Mouse (Mus musculus) lung, postnatal 14 days (tissue): ENCODE data around the gene Phf11c.
"Not testable (repeated sequence)": the region's sequence is repeated elsewhere in the genome, so short reads cannot be mapped to it uniquely, and the experiment has no call there.

Source experiments
- DNase-seq: peaks from one replicate; pipeline ENCODE4 v3.0.0; 2021

Phf11c gene

GRCm38 (mm10) chr14:59395281-59395680 lies at the start of gene Phf11c:
Gene Phf11c (minus strand): TSS chr14:59395381.
- no peak for DNase-seq

- DNase-seq = no peak
Measured at GRCm38 (mm10) chr14:59441472-59441805, 46.3 kb upstream of the Phf11c start.

- peak; percentile 94 for DNase-seq
Measured at GRCm38 (mm10) chr14:59440558-59441471, 45.6 kb upstream of the Phf11c start, which contains the start of the genes Setdb2 and Cab39l. Gene Setdb2 (minus strand): TSS chr14:59440884. Gene Cab39l (plus strand): TSS chr14:59440972.

- no peak for DNase-seq
Measured at GRCm38 (mm10) chr14:59440039-59440438, 44.9 kb upstream of the Phf11c start.

- no peak for DNase-seq
Measured at GRCm38 (mm10) chr14:59438505-59438904, 43.3 kb upstream of the Phf11c start.

GRCm38 (mm10) chr14:59437398-59437797 lies 42.2 kb upstream of the Phf11c start:
- DNase-seq = no peak

GRCm38 (mm10) chr14:59435206-59435605 lies 40.0 kb upstream of the Phf11c start:
- DNase-seq = no peak

- no peak for DNase-seq
Measured at GRCm38 (mm10) chr14:59433902-59434301, 38.7 kb upstream of the Phf11c start.

GRCm38 (mm10) chr14:59430556-59430955 lies 35.4 kb upstream of the Phf11c start:
- no peak for DNase-seq

- no peak for DNase-seq
Measured at GRCm38 (mm10) chr14:59422912-59423663, 27.9 kb upstream of the Phf11c start.

- no peak for DNase-seq
Measured at GRCm38 (mm10) chr14:59418171-59418570, 23.0 kb upstream of the Phf11c start.

- DNase-seq = not testable (repeated sequence)
Measured at GRCm38 (mm10) chr14:59414979-59415378, 19.8 kb upstream of the Phf11c start.

GRCm38 (mm10) chr14:59396999-59397398 lies 1.8 kb upstream of the Phf11c start:
- DNase-seq = no peak

GRCm38 (mm10) chr14:59390181-59390580 lies 5.0 kb downstream of the Phf11c start:
- peak; percentile 21 for DNase-seq

GRCm38 (mm10) chr14:59389532-59389931 lies 5.6 kb downstream of the Phf11c start:
- DNase-seq = no peak

GRCm38 (mm10) chr14:59370348-59371068 lies 24.7 kb downstream of the Phf11c start:
- DNase-seq = no peak

- DNase-seq = peak; percentile 2
Measured at GRCm38 (mm10) chr14:59366386-59367105, 28.6 kb downstream of the Phf11c start.

GRCm38 (mm10) chr14:59365244-59365644 lies 29.9 kb downstream of the Phf11c start, which contains the start of gene Phf11d:
Gene Phf11d (minus strand): TSS chr14:59365470.
- DNase-seq = peak; percentile 46

GRCm38 (mm10) chr14:59341189-59341588 lies 54.0 kb downstream of the Phf11c start, which contains the start of gene Phf11b:
Gene Phf11b (minus strand): TSS chr14:59341351.
- DNase-seq = not testable (repeated sequence)

- DNase-seq = no peak
Measured at GRCm38 (mm10) chr14:59339541-59339940, 55.6 kb downstream of the Phf11c start.

- not testable (repeated sequence) for DNase-seq
Measured at GRCm38 (mm10) chr14:59336056-59336455, 59.1 kb downstream of the Phf11c start.
